Mouse (Mus musculus): ENCODE measurements around the gene Hdac9.
A peak's percentile ranks its signal among the peaks of the same experiment; 100 is the strongest.
"Not testable (repeated sequence)": the region's sequence is repeated elsewhere in the genome, so short reads cannot be mapped to it uniquely, and the experiment has no call there.

The Hdac9 gene

GRCm38 (mm10) chr12:34497702-34498101 is 419.2 kb downstream of the Hdac9 start:
- no peak for DNase-seq (ENCODE audit: low read depth, low spot score)

GRCm38 (mm10) chr12:34495940-34496339 is 421.0 kb downstream of the Hdac9 start:
- DNase-seq (ENCODE audit: low read depth, low spot score) = no peak

GRCm38 (mm10) chr12:34489629-34490028 is 427.3 kb downstream of the Hdac9 start:
- no peak for DNase-seq (ENCODE audit: low read depth, low spot score)

GRCm38 (mm10) chr12:34487666-34488065 is 429.2 kb downstream of the Hdac9 start:
- DNase-seq (ENCODE audit: low read depth, low spot score) = no peak

GRCm38 (mm10) chr12:34487021-34487420 is 429.9 kb downstream of the Hdac9 start:
- DNase-seq (ENCODE audit: low read depth, low spot score) = no peak

GRCm38 (mm10) chr12:34486016-34486415 is 430.9 kb downstream of the Hdac9 start:
- DNase-seq (ENCODE audit: low read depth, low spot score) = no peak

GRCm38 (mm10) chr12:34481702-34482101 is 435.2 kb downstream of the Hdac9 start:
- DNase-seq (ENCODE audit: low read depth, low spot score) = no peak

- DNase-seq (ENCODE audit: low read depth, low spot score) = no peak
Measured at GRCm38 (mm10) chr12:34472949-34473651, 443.8 kb downstream of the Hdac9 start.

- no peak for DNase-seq (ENCODE audit: low read depth, low spot score)
Measured at GRCm38 (mm10) chr12:34472542-34472941, 444.4 kb downstream of the Hdac9 start.

- no peak for DNase-seq (ENCODE audit: low read depth, low spot score)
Measured at GRCm38 (mm10) chr12:34461728-34462127, 455.2 kb downstream of the Hdac9 start.

- DNase-seq (ENCODE audit: low read depth, low spot score) = no peak
Measured at GRCm38 (mm10) chr12:34452643-34453042, 464.3 kb downstream of the Hdac9 start.

- peak; percentile 34 for DNase-seq (ENCODE audit: low read depth, low spot score)
Measured at GRCm38 (mm10) chr12:34451198-34451597, 465.7 kb downstream of the Hdac9 start.

- not testable (repeated sequence) for DNase-seq (ENCODE audit: low read depth, low spot score)
Measured at GRCm38 (mm10) chr12:34444724-34445123, 472.2 kb downstream of the Hdac9 start.

GRCm38 (mm10) chr12:34440930-34441329 is 476.0 kb downstream of the Hdac9 start:
- DNase-seq (ENCODE audit: low read depth, low spot score) = no peak

GRCm38 (mm10) chr12:34432919-34433318 is 484.0 kb downstream of the Hdac9 start:
- no peak for DNase-seq (ENCODE audit: low read depth, low spot score)

GRCm38 (mm10) chr12:34432461-34432860 is 484.4 kb downstream of the Hdac9 start:
- peak; percentile 19 for DNase-seq (ENCODE audit: low read depth, low spot score)

GRCm38 (mm10) chr12:34431832-34432231 is 485.1 kb downstream of the Hdac9 start:
- DNase-seq (ENCODE audit: low read depth, low spot score) = no peak

GRCm38 (mm10) chr12:34425468-34425867 is 491.4 kb downstream of the Hdac9 start:
- DNase-seq (ENCODE audit: low read depth, low spot score) = no peak

GRCm38 (mm10) chr12:34408139-34408538 is 508.8 kb downstream of the Hdac9 start:
- no peak for DNase-seq (ENCODE audit: low read depth, low spot score)

- no peak for DNase-seq (ENCODE audit: low read depth, low spot score)
Measured at GRCm38 (mm10) chr12:34407143-34407542, 509.8 kb downstream of the Hdac9 start.

- DNase-seq (ENCODE audit: low read depth, low spot score) = no peak
Measured at GRCm38 (mm10) chr12:34402065-34402464, 514.8 kb downstream of the Hdac9 start.

GRCm38 (mm10) chr12:34398611-34399010 is 518.3 kb downstream of the Hdac9 start:
- no peak for DNase-seq (ENCODE audit: low read depth, low spot score)

- no peak for DNase-seq (ENCODE audit: low read depth, low spot score)
Measured at GRCm38 (mm10) chr12:34394342-34394741, 522.6 kb downstream of the Hdac9 start.

GRCm38 (mm10) chr12:34379681-34380080 is 537.2 kb downstream of the Hdac9 start:
- no peak for DNase-seq (ENCODE audit: low read depth, low spot score)

All from skeletal muscle tissue, adult 2 months (tissue).